Mouse (Mus musculus): Measurements from ENCODE around the gene Zbtb34.
A peak's percentile ranks its signal among the peaks of the same experiment; 100 is the strongest.

Zbtb34 gene

GRCm38 (mm10) chr2:33399091-33399490 lies 32.0 kb downstream of the Zbtb34 start:
- DNase-seq, result no peak

GRCm38 (mm10) chr2:33397036-33397435 lies 34.1 kb downstream of the Zbtb34 start:
- no peak for DNase-seq

DNA sequence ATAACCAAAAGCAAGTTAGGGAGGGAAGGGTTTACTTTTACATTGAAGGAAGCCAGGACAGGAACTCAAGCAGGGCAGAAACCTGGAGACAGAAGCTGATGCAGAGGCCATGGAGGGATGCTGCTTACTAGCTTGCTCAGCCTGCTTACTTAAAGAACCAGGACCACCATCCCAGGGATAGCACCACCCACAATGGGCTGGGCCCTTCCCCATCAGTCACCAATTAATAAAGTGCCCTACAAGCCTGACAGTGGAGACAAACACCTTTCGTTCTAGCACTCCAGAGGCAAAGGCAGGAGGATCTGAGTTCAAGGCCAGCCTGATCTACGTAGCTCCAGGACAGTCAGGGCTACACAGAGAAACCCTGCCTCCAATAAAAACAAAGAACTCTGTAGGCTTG lies 36.1 kb downstream of the Zbtb34 start:
- DNase-seq, result no peak

DNA sequence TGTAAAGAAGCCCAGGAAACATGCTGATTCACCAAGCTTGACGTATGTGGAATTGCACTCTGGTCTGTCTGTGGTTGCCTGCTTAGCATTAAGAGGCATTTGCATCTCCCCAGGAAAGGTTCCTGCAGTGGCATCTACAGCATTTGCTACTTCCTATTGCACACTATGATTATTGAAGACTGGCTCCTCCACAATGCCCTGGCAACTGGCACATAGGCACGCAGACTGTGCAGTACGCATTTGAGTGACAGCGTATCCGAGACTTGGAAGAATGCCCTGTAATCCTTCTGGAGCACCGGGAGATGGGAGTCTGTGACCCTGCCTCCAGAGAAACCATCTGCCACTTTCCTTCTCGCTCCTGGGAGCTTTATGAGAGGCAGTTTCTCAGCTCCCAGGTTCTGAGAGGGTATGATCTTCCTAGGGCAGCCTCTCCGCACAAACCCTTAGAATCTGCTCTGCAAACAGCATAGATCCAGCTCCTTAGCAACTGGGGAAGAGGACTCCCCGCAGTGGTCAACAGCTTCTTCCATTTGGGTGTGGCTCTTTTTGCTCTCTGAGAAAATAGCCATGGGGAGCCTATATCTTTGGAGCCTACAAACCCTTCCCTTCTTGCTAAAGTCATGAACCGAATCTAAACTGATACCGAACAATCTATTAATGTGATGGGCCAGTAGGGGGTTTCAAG lies 37.0 kb downstream of the Zbtb34 start:
- DNase-seq, result no peak

DNA sequence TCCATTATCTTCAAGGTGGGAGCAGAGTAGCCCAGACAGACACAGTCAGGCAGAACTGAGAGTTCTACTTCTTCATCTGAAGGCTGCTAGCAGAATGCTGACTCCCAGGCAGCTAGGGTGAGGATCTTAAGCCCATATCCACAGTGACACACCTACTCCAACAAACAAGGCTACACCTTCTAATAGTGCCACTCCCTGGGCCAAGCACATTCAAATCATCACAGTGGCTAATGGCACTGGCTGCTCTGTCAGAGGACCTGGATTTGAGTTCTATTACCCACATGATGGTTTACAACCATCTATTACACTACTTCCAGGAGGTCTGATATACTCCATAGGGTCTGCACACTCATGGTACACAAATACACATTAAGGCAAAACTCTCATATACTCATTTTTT lies 38.1 kb downstream of the Zbtb34 start:
- DNase-seq, result no peak

- no peak for DNase-seq
These were observed 59.3 kb downstream of the Zbtb34 start for GRCm38 (mm10) chr2:33371648-33372408.

DNA sequence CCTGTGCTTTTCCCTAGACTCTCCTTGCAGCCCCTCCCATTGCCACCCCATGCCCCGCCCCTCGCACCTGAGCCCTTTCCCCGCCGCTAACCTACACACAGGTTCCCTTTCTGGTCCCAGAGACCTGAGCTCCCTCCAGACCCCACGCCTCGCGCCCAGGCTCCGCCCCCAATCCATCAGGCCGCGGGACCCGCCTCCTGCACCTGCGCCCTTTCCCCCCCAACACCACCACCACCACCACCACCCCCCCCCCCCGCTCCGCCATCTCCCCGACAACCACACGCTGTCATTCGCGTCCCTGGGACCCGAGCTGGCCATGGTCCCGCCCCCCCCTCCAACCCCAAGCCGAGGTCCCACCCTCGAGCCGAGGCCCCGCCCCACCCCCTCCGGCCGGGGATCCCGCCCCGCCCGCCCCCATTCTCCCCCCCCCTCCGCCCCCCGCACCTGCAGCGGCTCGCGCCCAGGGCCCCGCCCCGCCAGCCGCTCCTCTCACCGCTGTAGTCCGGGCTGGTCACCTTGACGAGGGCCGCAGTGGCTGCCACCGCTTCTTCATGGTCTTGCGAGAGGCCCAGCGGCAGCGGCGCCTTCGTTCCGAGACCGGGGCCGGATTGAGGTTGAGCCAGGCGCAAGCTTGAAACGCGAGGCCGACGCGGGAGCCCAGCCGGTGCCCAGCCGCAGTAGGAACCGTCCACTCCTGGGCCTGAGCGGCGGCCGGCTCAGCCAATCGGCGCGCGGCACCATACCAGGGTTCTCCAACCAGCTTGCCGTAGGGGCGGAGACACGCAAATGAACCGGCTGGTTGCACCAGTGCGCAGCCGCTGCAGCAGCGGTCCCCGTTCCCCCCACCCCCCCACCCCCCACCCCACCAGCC lies 60.1 kb downstream of the Zbtb34 start, which contains the start of gene Ralgps1:
Gene Ralgps1, minus strand, starts transcription at position 710 of the 871 bp plus-strand sequence.
- DNase-seq, result peak; percentile 95

GRCm38 (mm10) chr2:33370276-33370776 lies 60.8 kb downstream of the Zbtb34 start:
- no peak for DNase-seq

DNA sequence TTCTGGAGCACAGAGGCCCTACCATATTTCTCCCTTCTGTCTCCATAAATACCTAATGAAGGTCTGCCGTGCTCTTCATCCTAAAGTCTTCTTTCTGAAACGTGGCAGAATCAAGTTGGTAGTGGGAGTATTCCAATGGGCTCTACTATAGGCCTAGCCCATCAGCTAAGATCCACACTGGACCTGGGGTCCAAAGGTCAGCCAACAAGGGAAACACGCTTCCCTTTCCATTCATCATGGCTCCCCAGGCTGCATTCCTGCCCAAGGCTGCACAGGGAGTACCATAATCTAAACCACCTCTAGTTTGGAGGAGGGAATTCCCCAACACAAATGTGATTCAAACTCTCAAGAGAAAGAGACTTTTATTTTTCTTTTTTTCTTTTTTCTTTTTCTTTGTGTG lies 61.7 kb downstream of the Zbtb34 start:
- DNase-seq, result no peak

GRCm38 (mm10) chr2:33368486-33368885 lies 62.6 kb downstream of the Zbtb34 start:
- DNase-seq, result no peak

GRCm38 (mm10) chr2:33365703-33366471 lies 65.2 kb downstream of the Zbtb34 start:
- DNase-seq, result no peak

DNA sequence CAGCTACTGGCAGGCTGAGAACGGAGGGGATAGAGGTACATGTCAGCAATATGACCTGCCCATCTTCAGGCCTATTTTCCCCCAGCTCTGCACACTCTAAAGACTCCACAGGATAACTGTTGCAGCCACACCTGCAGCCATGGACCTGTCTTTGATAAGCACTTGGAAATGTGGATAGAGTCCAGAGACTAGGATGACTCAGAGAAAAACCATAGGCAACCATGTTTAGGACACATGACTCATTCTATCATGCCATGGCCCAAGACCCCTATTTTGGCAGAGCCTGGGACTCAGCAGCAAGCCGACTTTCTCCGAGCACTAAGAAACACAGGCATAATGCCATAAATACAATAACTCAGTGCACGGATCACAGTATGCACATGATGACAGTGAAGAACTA lies 66.5 kb downstream of the Zbtb34 start:
- no peak for DNase-seq

- DNase-seq, result no peak
These were observed 67.2 kb downstream of the Zbtb34 start for GRCm38 (mm10) chr2:33363890-33364289.

- no peak for DNase-seq
These were observed 69.9 kb downstream of the Zbtb34 start for GRCm38 (mm10) chr2:33361139-33361716.

DNA sequence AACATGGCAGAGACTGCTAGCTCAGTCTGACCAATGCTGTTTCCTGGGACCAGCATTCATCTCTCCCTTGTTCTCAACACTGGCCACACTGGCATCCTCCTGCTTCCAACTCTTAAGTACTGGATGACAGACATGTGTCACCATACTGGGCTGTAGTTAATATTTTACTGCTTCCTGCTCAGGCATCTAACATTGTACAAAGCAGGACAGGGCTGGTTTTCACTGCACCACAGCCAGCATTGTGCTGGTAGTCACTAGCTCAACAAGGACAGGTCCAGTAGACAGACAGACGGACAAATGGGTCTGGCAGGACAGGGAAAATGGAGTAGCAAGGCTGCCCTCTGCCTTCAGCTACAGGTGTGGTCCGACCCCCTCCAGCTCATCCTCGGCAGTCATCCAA lies 70.6 kb downstream of the Zbtb34 start:
- no peak for DNase-seq

- DNase-seq, result no peak
These were observed 71.9 kb downstream of the Zbtb34 start for GRCm38 (mm10) chr2:33359184-33359583.

GRCm38 (mm10) chr2:33357250-33357838 lies 73.8 kb downstream of the Zbtb34 start:
- DNase-seq, result no peak
